Mouse (Mus musculus): ENCODE data around the gene Tifa.

GRCm38 (mm10) chr3:127793022-127793421 is 3.4 kb downstream of the Tifa start:
- TF ChIP-seq CHD2 (IDR thresholded peaks at IDR 0.05; ENCODE audit: low read depth, low read length) (no peak), HCFC1 (IDR thresholded peaks at IDR 0.05; ENCODE audit: borderline replicate concordance, insufficient read depth, low read length) (no peak), MAFK (IDR thresholded peaks at IDR 0.05; ENCODE audit: insufficient read depth, low read depth, low read length) (no peak), ZC3H11A (IDR thresholded peaks at IDR 0.05; ENCODE audit: borderline replicate concordance, low read depth, low read length) (no peak), ZNF384 (IDR thresholded peaks at IDR 0.05; ENCODE audit: low read depth, low read length) (no peak)

Data from ES-E14 (cell line).